Mouse (Mus musculus) hindbrain, embryonic 10.5 days (tissue): Measurements from ENCODE around the gene Rassf1. TPM values are rescaled to one million over a fixed set of nuclear protein-coding genes. Genes with fewer than 3 reads are reported as not detected.
A peak's percentile ranks its signal among the peaks of the same experiment; 100 is the strongest.

Experiments used
- DNase-seq: peaks from one replicate; pipeline ENCODE4 v3.0.0-alpha.2; 2017; ENCODE audit warnings: low spot score
- H3K27ac ChIP-seq: fragments of 300-500 bp; sonication (generic); 2 replicates; pipeline ENCODE4 v1.5.1; 2016; ENCODE audit warnings: mild to moderate bottlenecking, moderate library complexity
- H3K27me3 ChIP-seq: fragments of 300-500 bp; sonication (generic); 2 replicates; pipeline ENCODE4 v1.6.1; 2016; ENCODE audit warnings: mild to moderate bottlenecking; ENCODE audit not compliant: poor library complexity, insufficient read depth, severe bottlenecking
- H3K36me3 ChIP-seq: fragments of 300-500 bp; sonication (generic); 2 replicates; pipeline ENCODE4 v1.6.1; 2016; ENCODE audit warnings: mild to moderate bottlenecking, moderate library complexity
- H3K4me1 ChIP-seq: fragments of 300-500 bp; sonication (generic); replicated peaks from 2 replicates; pipeline ENCODE4 v1.6.1; 2016; ENCODE audit warnings: mild to moderate bottlenecking
- H3K4me3 ChIP-seq: fragments of 300-500 bp; sonication (generic); 2 replicates; pipeline ENCODE4 v1.5.1; 2016; ENCODE audit warnings: mild to moderate bottlenecking, moderate library complexity
- H3K9me3 ChIP-seq: fragments of 300-500 bp; sonication (generic); 2 replicates; pipeline ENCODE4 v1.6.1; 2016; ENCODE audit warnings: mild to moderate bottlenecking, moderate library complexity
- WGBS: fragments of 180-500 bp; shearing (Covaris S2); methylation state at CpG from one replicate; pipeline ENCODE4 v1.1.7; 2016; 5-methylcytosine and 5-hydroxymethylcytosine counted together
- polyA plus RNA-seq: library from polyadenylated mRNA; unstranded; fragments of >200 nt; fragmentation: Nextera tagmentation; extraction: Ambion mirVana; gene quantifications from 2 replicates; pipeline ENCODE4 v1.2.1, GENCODE M21; 2016

Rassf1 gene
- 46.4 and 48.3 TPM in 2 replicates for polyA plus RNA-seq

GRCm38 (mm10) chr9:107551117-107551889, at the start of gene Rassf1:
TSS of gene Rassf1 (plus strand) at chr9:107551555.
- WGBS, result under 1% methylated on average over 63 of the region's 63 CpGs
- Histone ChIP-seq H3K36me3 (peaks cover under 1% of the 10 kb centered on the region; the same call in 1 of the 2 replicates), H3K27me3 (peaks cover 63% of the 10 kb centered on the region), H3K4me1 (peaks cover 73% of the 10 kb centered on the region), H3K9me3 (no peaks in the 10 kb centered on the region), H3K4me3 (peak within 1 kb of the TSS; percentile 61), H3K27ac (peak within 1 kb of the TSS; percentile 87)
- DNase-seq, result peak; percentile 74

GRCm38 (mm10) chr9:107502131-107502846, 49.1 kb upstream of the Rassf1 start:
- Histone ChIP-seq H3K27me3 (0 out of 2 replicates have a peak, but pooled peaks cover 3% of the 10 kb centered on the region), H3K9me3 (no peaks in the 10 kb centered on the region), H3K27ac (no peak overlapping the region), H3K36me3 (no peaks in the 10 kb centered on the region), H3K4me1 (peaks cover 9% of the 10 kb centered on the region), H3K4me3 (no peak overlapping the region)
- no peak for DNase-seq
- 92% methylated on average over 12 of the region's 12 CpGs for WGBS

GRCm38 (mm10) chr9:107504662-107505537, 46.5 kb upstream of the Rassf1 start:
- H3K4me1 ChIP-seq, result peaks cover 29% of the 10 kb centered on the region
- no peak overlapping the region; the same call in 1 of the 2 replicates for H3K27ac ChIP-seq
- H3K36me3 ChIP-seq, result no peaks in the 10 kb centered on the region
- 84% methylated on average over 19 of the region's 19 CpGs for WGBS
- H3K27me3 ChIP-seq, result peaks cover 6% of the 10 kb centered on the region
- no peaks in the 10 kb centered on the region for H3K9me3 ChIP-seq
- no peak for DNase-seq
- no peak overlapping the region for H3K4me3 ChIP-seq

- Histone ChIP-seq H3K36me3 (no peaks in the 10 kb centered on the region), H3K27me3 (peaks cover 6% of the 10 kb centered on the region), H3K27ac (peak overlapping the region; percentile 40), H3K4me1 (peaks cover 59% of the 10 kb centered on the region), H3K4me3 (no peak overlapping the region), H3K9me3 (no peaks in the 10 kb centered on the region)
- DNase-seq, result no peak
- WGBS, result 59% methylated on average over 10 of the region's 10 CpGs
Observed at GRCm38 (mm10) chr9:107508266-107508665, 43.1 kb upstream of the Rassf1 start.

- peaks cover 6% of the 10 kb centered on the region for H3K27me3 ChIP-seq
- H3K27ac ChIP-seq, result peak overlapping the region; percentile 72
- no peak overlapping the region for H3K4me3 ChIP-seq
- H3K9me3 ChIP-seq, result no peaks in the 10 kb centered on the region
- DNase-seq, result no peak
- H3K4me1 ChIP-seq, result peaks cover 71% of the 10 kb centered on the region
- no peaks in the 10 kb centered on the region for H3K36me3 ChIP-seq
- WGBS, result 91% methylated on average over 14 of the region's 14 CpGs
Observed at GRCm38 (mm10) chr9:107510384-107511100, 40.8 kb upstream of the Rassf1 start.

- peak overlapping the region; percentile 72 for H3K27ac ChIP-seq
- H3K9me3 ChIP-seq, result no peaks in the 10 kb centered on the region
- no peak overlapping the region for H3K4me3 ChIP-seq
- peaks cover 6% of the 10 kb centered on the region for H3K27me3 ChIP-seq
- no peak for DNase-seq
- H3K36me3 ChIP-seq, result no peaks in the 10 kb centered on the region
- H3K4me1 ChIP-seq, result peaks cover 71% of the 10 kb centered on the region
- WGBS, result 67% methylated on average over 8 of the region's 8 CpGs
Observed at GRCm38 (mm10) chr9:107511436-107511835, 39.9 kb upstream of the Rassf1 start.

- 68% methylated on average over 16 of the region's 16 CpGs for WGBS
- DNase-seq, result no peak
- Histone ChIP-seq H3K27ac (peak overlapping the region; percentile 72), H3K4me1 (peaks cover 65% of the 10 kb centered on the region), H3K9me3 (no peaks in the 10 kb centered on the region), H3K36me3 (no peaks in the 10 kb centered on the region), H3K4me3 (no peak overlapping the region), H3K27me3 (peaks cover 3% of the 10 kb centered on the region)
Observed at GRCm38 (mm10) chr9:107512326-107512725, 39.0 kb upstream of the Rassf1 start.

GRCm38 (mm10) chr9:107514303-107514955, 36.9 kb upstream of the Rassf1 start:
- Histone ChIP-seq H3K9me3 (no peaks in the 10 kb centered on the region), H3K36me3 (no peaks in the 10 kb centered on the region), H3K4me3 (no peak overlapping the region), H3K27me3 (peaks cover 8% of the 10 kb centered on the region), H3K27ac (peak overlapping the region; percentile 30; the same call in 1 of the 2 replicates), H3K4me1 (peaks cover 53% of the 10 kb centered on the region)
- peak; percentile 87 for DNase-seq
- 24% methylated on average over 14 of the region's 14 CpGs for WGBS

GRCm38 (mm10) chr9:107520331-107520730, 31.0 kb upstream of the Rassf1 start:
- Histone ChIP-seq H3K27ac (peak overlapping the region; percentile 50), H3K4me3 (no peak overlapping the region), H3K36me3 (no peaks in the 10 kb centered on the region), H3K9me3 (no peaks in the 10 kb centered on the region), H3K4me1 (peaks cover 33% of the 10 kb centered on the region), H3K27me3 (peaks cover 42% of the 10 kb centered on the region)
- no peak for DNase-seq
- WGBS, result 57% methylated on average over 6 of the region's 6 CpGs

GRCm38 (mm10) chr9:107521190-107521589, 30.2 kb upstream of the Rassf1 start:
- Histone ChIP-seq H3K27ac (no peak overlapping the region; the same call in 1 of the 2 replicates), H3K9me3 (no peaks in the 10 kb centered on the region), H3K36me3 (no peaks in the 10 kb centered on the region), H3K27me3 (peaks cover 50% of the 10 kb centered on the region), H3K4me1 (peaks cover 35% of the 10 kb centered on the region), H3K4me3 (no peak overlapping the region)
- 76% methylated on average over 5 of the region's 5 CpGs for WGBS
- DNase-seq, result no peak

GRCm38 (mm10) chr9:107521711-107522399, 29.5 kb upstream of the Rassf1 start:
- Histone ChIP-seq H3K36me3 (no peaks in the 10 kb centered on the region), H3K4me3 (peak overlapping the region; percentile 32), H3K4me1 (peaks cover 42% of the 10 kb centered on the region), H3K27me3 (peaks cover 57% of the 10 kb centered on the region), H3K9me3 (no peaks in the 10 kb centered on the region), H3K27ac (peak overlapping the region; percentile 76)
- peak; percentile 39 for DNase-seq
- 27% methylated on average over 25 of the region's 25 CpGs for WGBS
